Comparison of ENCODE assay signal across 9 mouse cellular contexts in the genomic region with DNA sequence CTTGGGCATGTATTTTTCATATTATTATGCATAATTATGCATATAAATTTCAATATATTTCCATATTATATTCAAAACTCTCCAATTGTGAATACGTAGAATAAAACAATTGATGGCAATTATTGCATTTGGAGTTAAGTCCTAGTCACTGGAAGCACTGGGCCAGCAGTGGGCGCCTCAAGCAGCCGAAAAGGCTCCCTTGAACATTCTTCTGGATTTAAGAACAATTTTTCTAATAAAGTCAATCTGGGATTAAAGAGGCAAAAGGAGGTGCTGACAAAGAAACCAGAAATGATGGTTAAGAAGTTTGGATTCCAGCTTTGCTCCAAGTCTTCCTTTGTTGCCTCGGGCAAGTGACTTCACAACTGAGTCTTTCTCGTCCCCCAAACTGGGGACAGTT.
A peak's percentile ranks its signal among the peaks of the same experiment; 100 is the strongest.
DNase-seq lines count a peak whose midpoint lies in the region; ATAC-seq lines count a peak whose summit lies in the region.
"Had no signal": no experiment of that assay in that cellular context is flagged by ENCODE, and none has a peak within 500 bp of the region (broad histone marks: within the 10 kb centered on the region; RNA-seq: fewer than 3 reads in every experiment).

No protein-coding gene starts in this region.

- no peak overlapping the region for H3K4me2 ChIP-seq in heart, embryonic 12.5 days
- H3K4me2 ChIP-seq in embryonic facial prominence, embryonic 15.5 days (replicated peaks) = no peak overlapping the region; the same call in 1 of the 2 replicates
- H3K4me2 ChIP-seq in limb, embryonic 15.5 days = no peak overlapping the region

- H3K27me3 ChIP-seq in heart, embryonic 12.5 days (replicated peaks) = no peaks in the 10 kb centered on the region
- H3K27me3 ChIP-seq in embryonic facial prominence, embryonic 15.5 days = no peaks in the 10 kb centered on the region
- H3K27me3 ChIP-seq in limb, embryonic 15.5 days = no peaks in the 10 kb centered on the region

- H3K36me3 ChIP-seq in heart, embryonic 12.5 days = no peaks in the 10 kb centered on the region
- no peaks in the 10 kb centered on the region for H3K36me3 ChIP-seq in embryonic facial prominence, embryonic 15.5 days
- H3K36me3 ChIP-seq in limb, embryonic 15.5 days = no peaks in the 10 kb centered on the region

- H3K4me1 ChIP-seq in heart, embryonic 12.5 days (replicated peaks) = peaks cover 8% of the 10 kb centered on the region
- peaks cover 20% of the 10 kb centered on the region for H3K4me1 ChIP-seq in embryonic facial prominence, embryonic 15.5 days
- peaks cover 22% of the 10 kb centered on the region for H3K4me1 ChIP-seq in limb, embryonic 15.5 days

- no peaks in the 10 kb centered on the region for H3K9me3 ChIP-seq in heart, embryonic 12.5 days (replicated peaks)
- no peaks in the 10 kb centered on the region for H3K9me3 ChIP-seq in embryonic facial prominence, embryonic 15.5 days (replicated peaks)
- H3K9me3 ChIP-seq in limb, embryonic 15.5 days = no peaks in the 10 kb centered on the region

- H3K9ac ChIP-seq in heart, embryonic 12.5 days = no peak overlapping the region
- no peak overlapping the region for H3K9ac ChIP-seq in embryonic facial prominence, embryonic 15.5 days
- H3K9ac ChIP-seq in limb, embryonic 15.5 days = no peak overlapping the region

- DNase-seq in heart, adult 8-10 months (ENCODE audit: low spot score) = peak; percentile 19
- DNase-seq in Muller cell, postnatal 12 days (ENCODE audit: inconsistent ontology term) = peak; percentile 28
- DNase-seq in cerebellum, adult 9-11 months = no peak
- DNase-seq in ovary, postnatal 10 days (ENCODE audit: low spot score) = no peak

- ATAC-seq in heart, embryonic 12.5 days (ENCODE audit: insufficient number of reproducible peaks, low FRiP score) = no peak
- ATAC-seq in embryonic facial prominence, embryonic 15.5 days (ENCODE audit: insufficient number of reproducible peaks, low FRiP score, low TSS enrichment, low read depth) = no peak
- ATAC-seq in limb, embryonic 15.5 days (ENCODE audit: insufficient number of reproducible peaks, low FRiP score, low TSS enrichment, low read depth) = no peak
- ATAC-seq in monocyte, adult 5-6 weeks (replicated peaks; ENCODE audit: insufficient number of reproducible peaks, low FRiP score, low TSS enrichment, poor library complexity, severe bottlenecking) = no peak

- no peak overlapping the region for H3K27ac ChIP-seq in heart, embryonic 12.5 days (ENCODE audit: poor library complexity, severe bottlenecking)
- peak overlapping the region; percentile 87 for H3K27ac ChIP-seq in embryonic facial prominence, embryonic 15.5 days (replicated peaks)
- peak overlapping the region; percentile 74 for H3K27ac ChIP-seq in limb, embryonic 15.5 days

- H3K4me3 ChIP-seq in heart, embryonic 12.5 days = no peak overlapping the region
- no peak overlapping the region for H3K4me3 ChIP-seq in embryonic facial prominence, embryonic 15.5 days (replicated peaks)
- no peak overlapping the region for H3K4me3 ChIP-seq in limb, embryonic 15.5 days
- H3K4me3 ChIP-seq: myocyte had no signal

- WGBS in heart, embryonic 12.5 days = 85% methylated on average over 5 of the region's 5 CpGs
- 29% methylated on average over 5 of the region's 5 CpGs for WGBS in embryonic facial prominence, embryonic 15.5 days
- 62% methylated on average over 5 of the region's 5 CpGs for WGBS in limb, embryonic 15.5 days

Comparison
In these comparisons a context has a peak if more than half of its experiments do, and no peak if none do; other contexts are left out.
1. DNase-seq: peak in heart, adult 8-10 months (single experiment) and Muller cell, postnatal 12 days (single experiment); none in cerebellum, adult 9-11 months (single experiment) and ovary, postnatal 10 days (single experiment).